Mouse (Mus musculus) thymus, adult 2 months (tissue): ENCODE results near the gene Sntb2. TPM values are rescaled to one million over a fixed set of nuclear protein-coding genes. Genes with fewer than 3 reads are reported as not detected.
"Not testable (repeated sequence)": the region's sequence is repeated elsewhere in the genome, so short reads cannot be mapped to it uniquely, and the experiment has no call there.

Source experiments
- DNase-seq: peaks from one replicate; pipeline ENCODE4 v3.0.0; 2021
- H3K27ac ChIP-seq: fragments of 200-500 bp; 2 replicates; pipeline ENCODE4 v1.5.1; 2012; ENCODE audit warnings: low read length, control low read depth; ENCODE audit not compliant: control insufficient read depth, insufficient read depth
- H3K27me3 ChIP-seq: fragments of 200-500 bp; 2 replicates; pipeline ENCODE4 v1.6.1; 2012; ENCODE audit warnings: mild to moderate bottlenecking, low read length, moderate library complexity, mixed read lengths; ENCODE audit not compliant: control insufficient read depth, insufficient read depth
- H3K36me3 ChIP-seq: fragments of 200-500 bp; 2 replicates; pipeline ENCODE4 v1.6.1; 2012; ENCODE audit warnings: mild to moderate bottlenecking, low read length, moderate library complexity; ENCODE audit not compliant: control insufficient read depth, insufficient read depth
- H3K4me1 ChIP-seq: fragments of 200-500 bp; replicated peaks from 2 replicates; pipeline ENCODE4 v1.6.1; 2012; ENCODE audit warnings: low read length; ENCODE audit not compliant: control insufficient read depth, insufficient read depth
- H3K4me3 ChIP-seq: fragments of 200-500 bp; 2 replicates; pipeline ENCODE4 v1.5.1; 2012; ENCODE audit warnings: mild to moderate bottlenecking, low read length, control low read depth, moderate library complexity; ENCODE audit not compliant: control insufficient read depth, insufficient read depth
- CTCF ChIP-seq: fragments of 200-500 bp; IDR thresholded peaks from 2 replicates; pipeline ENCODE4 v1.5.1; 2012; ENCODE audit warnings: mild to moderate bottlenecking, control low read depth, low read length, moderate library complexity, borderline replicate concordance; ENCODE audit not compliant: control insufficient read depth, poor library complexity, insufficient read depth; ENCODE audit errors: extremely low read depth
- POLR2A ChIP-seq: fragments of 200-500 bp; IDR thresholded peaks from 2 replicates; pipeline ENCODE4 v1.6.1; 2012; ENCODE audit warnings: mild to moderate bottlenecking, low read length, control low read depth, moderate library complexity; ENCODE audit not compliant: control insufficient read depth, poor library complexity, insufficient read depth; ENCODE audit errors: extremely low read depth
- WGBS: fragments of 180-500 bp; shearing (Covaris S2); methylation state at CpG from one replicate; pipeline ENCODE4 v1.1.7; 2018; 5-methylcytosine and 5-hydroxymethylcytosine counted together
- polyA plus RNA-seq: library from polyadenylated mRNA; depleted of rRNA; stranded (reverse); fragments of >200 nt; gene quantifications from 2 replicates; pipeline ENCODE4 v1.2.3, GENCODE M21; 2012

The Sntb2 gene
- polyA plus RNA-seq, 1 experiment, result 4.5 TPM

DNA sequence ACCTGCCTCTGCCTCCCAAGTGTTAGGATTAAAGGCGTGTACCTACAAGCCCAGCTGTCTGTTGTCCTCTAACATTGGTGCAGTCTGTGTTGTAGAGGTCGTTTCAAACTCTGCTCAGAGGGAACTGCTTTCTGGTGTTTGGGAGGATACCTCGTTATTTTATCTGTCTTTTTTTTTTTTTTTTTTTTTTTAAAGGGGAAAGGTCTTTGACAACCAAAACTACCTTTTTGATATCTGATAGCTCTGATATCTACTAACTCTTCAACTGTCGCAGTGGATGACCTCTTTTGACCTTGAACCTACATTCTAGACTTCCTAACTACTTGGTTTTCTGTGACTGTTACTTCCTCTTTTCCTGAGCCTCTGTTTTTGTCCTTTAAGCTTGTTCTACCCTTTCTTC lies 29.0 kb downstream of the Sntb2 start:
- no peak for TF ChIP-seq POLR2A
- no peak for TF ChIP-seq CTCF
- H3K4me1 ChIP-seq, result no peaks in the 10 kb centered on the region
- DNase-seq, result no peak
- WGBS, result 27% methylated on average over 4 of the region's 4 CpGs
- H3K27me3 ChIP-seq, result no peaks in the 10 kb centered on the region
- no peak overlapping the region for H3K27ac ChIP-seq
- H3K4me3 ChIP-seq, result no peak overlapping the region
- no peaks in the 10 kb centered on the region for H3K36me3 ChIP-seq

- 95% methylated on average over 3 of the region's 3 CpGs for WGBS
- H3K27me3 ChIP-seq, result no peaks in the 10 kb centered on the region
- H3K4me1 ChIP-seq, result peaks cover 7% of the 10 kb centered on the region; the same call in 1 of the 2 replicates
- DNase-seq, result no peak
- no peak for TF ChIP-seq POLR2A
- TF ChIP-seq CTCF, result no peak
- H3K4me3 ChIP-seq, result no peak overlapping the region
- H3K36me3 ChIP-seq, result no peaks in the 10 kb centered on the region
- H3K27ac ChIP-seq, result no peak overlapping the region
Measured at GRCm38 (mm10) chr8:106969964-106970363, 34.4 kb downstream of the Sntb2 start.

DNA sequence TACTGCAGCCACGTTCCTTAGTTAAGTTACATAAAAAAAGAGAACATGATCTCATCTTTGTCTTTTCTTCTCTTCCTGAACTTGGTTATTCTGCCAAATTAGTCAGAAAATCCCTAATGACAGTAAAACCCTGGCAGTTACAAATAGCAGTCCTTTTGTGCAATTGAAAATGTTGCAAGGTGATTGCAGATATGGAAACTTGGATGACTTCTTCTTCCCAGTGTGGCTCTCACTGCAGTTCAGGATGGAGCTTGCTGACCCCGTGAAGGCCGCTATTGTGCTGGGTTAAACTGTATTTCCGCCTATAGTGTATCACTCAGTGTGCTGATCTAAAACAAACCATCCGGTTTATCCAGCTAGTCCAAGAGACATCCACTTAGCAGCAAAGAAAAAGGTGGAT lies 36.4 kb downstream of the Sntb2 start:
- DNase-seq, result no peak
- H3K27me3 ChIP-seq, result no peaks in the 10 kb centered on the region
- no peak overlapping the region for H3K27ac ChIP-seq
- peaks cover 7% of the 10 kb centered on the region; the same call in 1 of the 2 replicates for H3K4me1 ChIP-seq
- WGBS, result 89% methylated on average over 5 of the region's 5 CpGs
- H3K4me3 ChIP-seq, result no peak overlapping the region
- no peaks in the 10 kb centered on the region for H3K36me3 ChIP-seq
- TF ChIP-seq POLR2A, result no peak
- TF ChIP-seq CTCF, result no peak

DNA sequence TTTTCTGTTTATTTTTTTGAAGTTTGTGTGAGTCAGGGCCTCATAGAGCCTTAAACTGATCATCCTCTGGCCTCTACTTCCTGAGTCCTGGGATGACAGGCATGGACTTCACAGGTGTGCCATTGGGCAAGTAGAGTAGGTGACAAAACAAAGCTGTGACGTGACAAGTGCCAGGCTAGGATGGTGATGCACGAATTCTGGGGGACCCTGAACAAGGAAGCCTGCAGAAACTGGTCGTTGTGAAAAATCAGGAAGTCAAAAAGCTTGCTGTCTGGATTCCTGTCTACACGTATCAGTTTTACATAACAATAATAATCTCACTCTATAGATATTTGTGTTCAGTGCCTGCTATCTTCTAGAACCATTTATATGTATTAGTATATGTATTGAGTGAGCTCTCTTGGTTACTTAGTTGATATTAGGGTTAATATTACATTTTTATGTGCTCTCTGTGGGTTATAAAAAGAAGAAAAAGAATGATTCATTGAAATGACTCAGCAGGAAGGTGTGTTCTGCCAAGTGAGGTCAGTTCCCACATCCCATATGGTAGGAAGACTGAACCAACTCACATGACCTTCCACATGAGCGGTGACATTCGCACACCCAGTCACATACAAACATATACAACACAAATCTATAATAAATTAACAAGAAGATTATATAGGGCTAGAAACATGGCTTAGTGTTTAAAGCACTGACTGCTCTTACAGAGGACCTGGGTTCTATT lies 37.2 kb downstream of the Sntb2 start:
- no peak for DNase-seq
- Histone ChIP-seq H3K4me3 (no peak overlapping the region), H3K4me1 (peaks cover 7% of the 10 kb centered on the region; the same call in 1 of the 2 replicates), H3K36me3 (no peaks in the 10 kb centered on the region), H3K27me3 (no peaks in the 10 kb centered on the region), H3K27ac (peak overlapping the region; percentile 23; the same call in 1 of the 2 replicates)
- 47% methylated on average over 6 of the region's 6 CpGs for WGBS
- no peak for TF ChIP-seq POLR2A
- TF ChIP-seq CTCF, result no peak

GRCm38 (mm10) chr8:106973526-106973925 lies 38.0 kb downstream of the Sntb2 start:
- not testable (repeated sequence) for H3K4me1 ChIP-seq, H3K36me3 ChIP-seq, H3K4me3 ChIP-seq, H3K27me3 ChIP-seq
- peak; percentile 9 for DNase-seq
- peak overlapping the region; percentile 34; the same call in 1 of the 2 replicates for H3K27ac ChIP-seq
- WGBS, result 67% methylated on average over 3 of the region's 3 CpGs

DNA sequence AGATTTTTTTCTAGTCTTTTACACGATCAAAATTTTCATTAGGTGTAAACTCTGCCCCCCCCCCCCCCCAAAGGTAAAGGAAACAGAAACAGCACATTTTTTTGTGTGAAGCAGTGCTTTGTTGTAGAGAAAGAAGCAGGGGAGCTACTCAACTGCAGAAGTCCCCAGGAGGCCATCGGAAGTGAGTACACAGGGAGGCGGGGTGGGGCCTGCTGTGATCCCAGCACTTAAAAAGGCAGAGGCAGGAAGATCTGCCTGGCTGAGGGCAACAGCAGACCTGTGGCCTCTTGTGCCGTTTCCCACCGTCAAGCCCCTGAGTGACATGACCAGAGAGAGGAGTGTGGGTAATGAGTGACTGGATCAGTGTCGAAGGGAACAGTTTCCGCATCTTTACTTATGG lies 39.2 kb downstream of the Sntb2 start:
- no peak for DNase-seq
- TF ChIP-seq POLR2A (no peak), CTCF (no peak)
- 78% methylated on average over 7 of the region's 7 CpGs for WGBS
- H3K36me3 ChIP-seq, result no peaks in the 10 kb centered on the region
- no peak overlapping the region for H3K27ac ChIP-seq
- peaks cover 7% of the 10 kb centered on the region; the same call in 1 of the 2 replicates for H3K4me1 ChIP-seq
- H3K4me3 ChIP-seq, result no peak overlapping the region
- no peaks in the 10 kb centered on the region for H3K27me3 ChIP-seq

- DNase-seq, result no peak
- Histone ChIP-seq H3K4me3 (no peak overlapping the region), H3K27ac (no peak overlapping the region), H3K36me3 (no peaks in the 10 kb centered on the region), H3K4me1 (peaks cover 7% of the 10 kb centered on the region; the same call in 1 of the 2 replicates), H3K27me3 (no peaks in the 10 kb centered on the region)
- no peak for TF ChIP-seq CTCF
- TF ChIP-seq POLR2A, result no peak
- 90% methylated on average over 2 of the region's 2 CpGs for WGBS
Measured at GRCm38 (mm10) chr8:106975764-106976163, 40.2 kb downstream of the Sntb2 start.
